In the genomic region with DNA sequence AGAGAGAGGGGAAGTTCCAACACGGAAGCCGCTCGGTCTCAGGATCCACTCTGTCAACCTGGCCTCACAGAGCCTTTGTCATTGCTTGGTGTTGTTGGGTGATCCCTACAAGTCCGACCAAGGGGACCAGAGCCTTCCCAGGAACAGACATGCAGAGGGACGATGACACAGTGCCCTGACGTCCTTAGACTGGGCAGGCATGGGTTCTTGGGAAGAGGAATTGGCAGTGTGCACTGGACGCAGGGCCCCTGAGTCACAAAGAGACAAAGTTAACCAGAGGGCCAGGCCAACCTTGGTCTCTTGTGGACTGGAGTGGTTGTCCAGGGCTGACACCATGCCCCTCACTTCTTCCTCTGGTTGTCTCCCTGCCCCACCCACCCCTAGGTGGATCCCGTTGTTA, we compare ENCODE assay signal across 16 mouse cellular contexts.
DNase-seq lines count a peak whose midpoint lies in the region; ATAC-seq lines count a peak whose summit lies in the region.
"Had no signal": no experiment of that assay in that cellular context is flagged by ENCODE, and none has a peak within 500 bp of the region (broad histone marks: within the 10 kb centered on the region; RNA-seq: fewer than 3 reads in every experiment).

No protein-coding gene starts in this region.

- no peaks in the 10 kb centered on the region for H3K27me3 ChIP-seq in kidney, embryonic 15.5 days
- no peaks in the 10 kb centered on the region for H3K27me3 ChIP-seq in kidney, embryonic 16.5 days (ENCODE audit: insufficient read depth, low read length)
- no peaks in the 10 kb centered on the region for H3K27me3 ChIP-seq in liver, embryonic 12.5 days (replicated peaks)
- H3K27me3 ChIP-seq: forebrain, embryonic 12.5 days; midbrain, embryonic 12.5 days; neural tube, embryonic 13.5 days had no signal

- no peak overlapping the region for H3K9ac ChIP-seq in kidney, embryonic 15.5 days
- no peak overlapping the region for H3K9ac ChIP-seq in kidney, embryonic 16.5 days (replicated peaks; ENCODE audit: low read length)
- H3K9ac ChIP-seq in liver, embryonic 12.5 days = peak overlapping the region; percentile 45; the same call in 1 of the 2 replicates
- H3K9ac ChIP-seq: forebrain, embryonic 12.5 days; lung, embryonic 14.5 days; midbrain, embryonic 12.5 days; neural tube, embryonic 13.5 days had no signal

- H3K4me1 ChIP-seq in kidney, embryonic 15.5 days = peaks cover 71% of the 10 kb centered on the region
- peaks cover 52% of the 10 kb centered on the region for H3K4me1 ChIP-seq in kidney, embryonic 16.5 days (ENCODE audit: insufficient read depth, low read length)
- peaks cover 93% of the 10 kb centered on the region for H3K4me1 ChIP-seq in liver, embryonic 12.5 days

- WGBS in kidney, embryonic 15.5 days = 84% methylated on average over 8 of the region's 8 CpGs
- WGBS in kidney, embryonic 16.5 days = 74% methylated on average over 7 of the region's 8 CpGs
- 85% methylated on average over 7 of the region's 8 CpGs for WGBS in liver, embryonic 12.5 days (ENCODE audit: insufficient replicate concordance)

- no peak overlapping the region for H3K4me2 ChIP-seq in kidney, embryonic 15.5 days
- no peak overlapping the region for H3K4me2 ChIP-seq in kidney, embryonic 16.5 days (replicated peaks; ENCODE audit: low read depth, low read length)
- no peak overlapping the region for H3K4me2 ChIP-seq in liver, embryonic 12.5 days
- H3K4me2 ChIP-seq: forebrain, embryonic 12.5 days; lung, embryonic 14.5 days; midbrain, embryonic 12.5 days; neural tube, embryonic 13.5 days had no signal

- no peaks in the 10 kb centered on the region for H3K9me3 ChIP-seq in kidney, embryonic 15.5 days (replicated peaks)
- H3K9me3 ChIP-seq in kidney, embryonic 16.5 days (ENCODE audit: low read length) = no peaks in the 10 kb centered on the region
- H3K9me3 ChIP-seq in liver, embryonic 12.5 days (replicated peaks) = no peaks in the 10 kb centered on the region
- H3K9me3 ChIP-seq: forebrain, embryonic 12.5 days; midbrain, embryonic 12.5 days; neural tube, embryonic 13.5 days had no signal

- peak overlapping the region; percentile 81; the same call in 1 of the 2 replicates for H3K27ac ChIP-seq in kidney, embryonic 15.5 days
- H3K27ac ChIP-seq in kidney, embryonic 16.5 days (ENCODE audit: low read length) = no peak overlapping the region
- H3K27ac ChIP-seq in liver, embryonic 12.5 days = peak overlapping the region; percentile 93
- H3K27ac ChIP-seq: forebrain, embryonic 12.5 days; neural tube, embryonic 13.5 days had no signal

- DNase-seq in adrenal gland, adult 2 months = peak; percentile 85
- DNase-seq in adrenal gland, postnatal 4 days (ENCODE audit: low spot score in 2 of 2) = no peak
- peak; percentile 24 for DNase-seq in adipocyte (ENCODE audit: low spot score)
- no peak for DNase-seq in right cerebral cortex, postnatal 14 days
- no peak for DNase-seq in spleen, postnatal 10 days (ENCODE audit: low spot score in 2 of 2)
- DNase-seq: gastrocnemius, postnatal 14 days; heart, postnatal 4 days; lung, embryonic 14.5 days; thymus, postnatal 36 days had no signal

- no peak for ATAC-seq in kidney, embryonic 15.5 days (replicated peaks; ENCODE audit: low FRiP score)
- ATAC-seq in kidney, embryonic 16.5 days (ENCODE audit: low FRiP score, low TSS enrichment) = no peak
- ATAC-seq in liver, embryonic 12.5 days = no peak

- H3K36me3 ChIP-seq in kidney, embryonic 15.5 days = no peaks in the 10 kb centered on the region
- peaks cover 4% of the 10 kb centered on the region; the same call in 1 of the 2 replicates for H3K36me3 ChIP-seq in kidney, embryonic 16.5 days (ENCODE audit: insufficient read depth, low read length)
- H3K36me3 ChIP-seq in liver, embryonic 12.5 days = peaks cover 13% of the 10 kb centered on the region
- H3K36me3 ChIP-seq: G1E had no signal

- H3K4me3 ChIP-seq in kidney, embryonic 15.5 days (replicated peaks) = no peak overlapping the region
- no peak overlapping the region for H3K4me3 ChIP-seq in kidney, embryonic 16.5 days (ENCODE audit: low read length)
- H3K4me3 ChIP-seq in liver, embryonic 12.5 days = no peak overlapping the region
- H3K4me3 ChIP-seq: forebrain, embryonic 12.5 days; midbrain, embryonic 12.5 days; neural tube, embryonic 13.5 days had no signal

Comparison
In these comparisons a context has a peak if more than half of its experiments do, and no peak if none do; other contexts are left out.
1. DNase-seq: peak in adrenal gland, adult 2 months (single experiment) and adipocyte (single experiment); none in adrenal gland, postnatal 4 days (0 of 2), right cerebral cortex, postnatal 14 days (single experiment) and spleen, postnatal 10 days (0 of 2).